Mouse (Mus musculus): ENCODE results near the gene Rab11fip5. TPM values are rescaled to one million over a fixed set of nuclear protein-coding genes. Genes with fewer than 3 reads are reported as not detected.

Rab11fip5 gene
- total RNA-seq, 2 experiments from 2014 or later = 53.9 to 54.0 TPM

Small RNA genes lying within 50 kb of the gene (microRNA-seq; reads per million reads assigned to microRNA genes)
- 0 to 0.24 reads per million in 2 experiments for gene Mir705

Other genes with a start within 250 kb of the Rab11fip5 start
- 10 to 100 TPM; 57.3 to 58.7 TPM for gene Spr, start 236.9 kb downstream of the Rab11fip5 start, total RNA-seq (2021)
- not detected for gene Emx1, start 187.2 kb downstream of the Rab11fip5 start, total RNA-seq (2021)
- 1 to 10 TPM; 3.9 to 5.7 TPM for gene Sfxn5, start 41.2 kb downstream of the Rab11fip5 start, total RNA-seq (2021)
- not detected for gene Noto, start 49.3 kb upstream of the Rab11fip5 start, total RNA-seq (2021)
- 1 to 10 TPM; 5.1 to 6.6 TPM for gene Smyd5, start 57.4 kb upstream of the Rab11fip5 start, total RNA-seq (2021)
- 100 to 1,000 TPM; 134 to 141 TPM for gene Cct7, start 76.9 kb upstream of the Rab11fip5 start, total RNA-seq (2021)
- gene Pradc1, start 77.3 kb upstream of the Rab11fip5 start, total RNA-seq (2021) = 10 to 100 TPM; 14.3 to 15.5 TPM
- not detected for gene Fbxo41, start 128.4 kb upstream of the Rab11fip5 start, total RNA-seq (2021)
- not detected for gene Egr4, start 139.0 kb upstream of the Rab11fip5 start, total RNA-seq (2021)
- gene Alms1, start 212.9 kb upstream of the Rab11fip5 start, total RNA-seq (2021) = 1 to 10 TPM; 2.4 to 2.6 TPM

All from heart, postnatal 14 days (tissue).